Mouse (Mus musculus): Measurements from ENCODE around the gene Hist2h2aa2.

DNA sequence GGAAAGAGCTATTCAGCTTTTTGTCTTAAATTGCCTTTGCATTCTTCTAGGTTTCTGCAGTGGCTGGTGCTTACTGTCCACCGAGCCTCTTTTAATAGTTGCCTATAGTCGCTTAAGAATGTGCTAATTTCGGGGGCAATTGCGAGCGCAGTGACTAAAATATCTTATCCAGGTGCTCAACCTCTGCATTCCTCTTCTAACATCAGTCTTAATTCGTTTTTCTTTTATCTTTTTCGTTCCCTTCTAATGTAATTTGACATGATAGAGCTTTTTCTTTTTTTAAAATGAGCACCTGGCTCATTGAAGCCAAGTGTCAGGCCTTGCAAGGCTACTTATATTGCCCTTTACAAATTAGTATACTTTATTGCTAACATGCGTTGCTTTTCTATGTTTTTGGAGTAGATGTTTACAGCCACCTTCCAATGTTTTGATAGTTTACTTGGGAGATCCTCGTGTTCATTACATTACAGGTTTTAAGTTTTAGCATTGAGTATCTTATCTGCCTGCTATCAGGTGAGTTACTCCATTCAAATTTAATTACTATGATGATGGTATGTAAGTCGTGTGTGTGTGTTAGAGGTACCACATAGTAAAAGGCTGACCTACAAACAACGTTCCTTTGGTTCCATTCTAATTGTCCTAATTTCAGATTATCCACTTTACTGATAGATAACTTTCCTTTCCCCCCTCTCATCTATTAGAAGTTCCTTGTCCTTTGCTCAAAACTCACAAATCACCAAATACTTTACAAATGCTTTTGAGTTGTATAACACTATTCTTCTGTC is 7.5 kb upstream of the Hist2h2aa2 start:
- no peak for TF ChIP-seq CTCF (IDR thresholded peaks at IDR 0.05; ENCODE audit: borderline replicate concordance, insufficient read depth, low read depth, low read length)
- no peak for TF ChIP-seq POLR2A (IDR thresholded peaks at IDR 0.05; ENCODE audit: borderline replicate concordance, insufficient read depth, low read length)
